Mouse (Mus musculus) forebrain, embryonic 14.5 days (tissue): ENCODE data around the gene Arfgef2. TPM values are rescaled to one million over a fixed set of nuclear protein-coding genes. Genes with fewer than 3 reads are reported as not detected.

Source experiments
- ATAC-seq: fragments of 200-750 bp; cut with Nextera tagmentation; 2 replicates; pipeline ENCODE4 v1.8.0; 2017; ENCODE audit warnings: mild to moderate bottlenecking, moderate library complexity
- DNase-seq: peaks from one replicate; pipeline ENCODE4 v3.0.0-alpha.2; 2015; ENCODE audit warnings: low spot score
- H3K27ac ChIP-seq: fragments of 300-500 bp; sonication (generic); 2 replicates; pipeline ENCODE4 v1.5.1; 2014; ENCODE audit warnings: low read depth, mild to moderate bottlenecking, control low read depth, low read length, moderate library complexity
- H3K27me3 ChIP-seq: fragments of 300-500 bp; sonication (generic); replicated peaks from 2 replicates; pipeline ENCODE4 v1.6.1; 2014; ENCODE audit warnings: low read length, control low read depth, mixed read lengths; ENCODE audit not compliant: control insufficient read depth, insufficient read depth
- H3K36me3 ChIP-seq: fragments of 300-500 bp; sonication (generic); 2 replicates; pipeline ENCODE4 v1.6.1; 2014; ENCODE audit warnings: low read length, control low read depth; ENCODE audit not compliant: control insufficient read depth, insufficient read depth
- H3K4me1 ChIP-seq: fragments of 300-500 bp; sonication (generic); 2 replicates; pipeline ENCODE4 v1.6.1; 2014; ENCODE audit warnings: antibody characterized with exemption, low read length, control low read depth; ENCODE audit not compliant: control insufficient read depth, insufficient read depth
- H3K4me2 ChIP-seq: fragments of 300-500 bp; sonication (generic); 2 replicates; pipeline ENCODE4 v1.6.1; 2014; ENCODE audit warnings: mild to moderate bottlenecking, control low read depth, low read length
- H3K4me3 ChIP-seq: fragments of 300-500 bp; sonication (generic); 2 replicates; pipeline ENCODE4 v1.5.1; 2014; ENCODE audit warnings: low read depth, low read length, control low read depth
- H3K9ac ChIP-seq: fragments of 300-500 bp; sonication (generic); 2 replicates; pipeline ENCODE4 v1.6.1; 2014; ENCODE audit warnings: mild to moderate bottlenecking, low read length, control low read depth, moderate library complexity
- H3K9me3 ChIP-seq: fragments of 300-500 bp; sonication (generic); replicated peaks from 2 replicates; pipeline ENCODE4 v1.6.1; 2016; ENCODE audit warnings: low read length, control low read depth, mixed read lengths; ENCODE audit not compliant: control insufficient read depth
- WGBS: fragments of 180-500 bp; shearing (Covaris S2); extraction: QIAGEN DNeasy Blood & Tissue Kit; methylation state at CpG from one replicate; pipeline ENCODE4 v1.1.7; 2014; 5-methylcytosine and 5-hydroxymethylcytosine counted together
- polyA plus RNA-seq: library from polyadenylated mRNA; unstranded; fragments of >200 nt; fragmentation: Nextera tagmentation; extraction: Ambion mirVana; gene quantifications from 2 replicates; pipeline ENCODE4 v1.2.1, GENCODE M21; 2014

Arfgef2 gene
- polyA plus RNA-seq, 1 experiment from 2014 or later = 2.6 TPM

DNA sequence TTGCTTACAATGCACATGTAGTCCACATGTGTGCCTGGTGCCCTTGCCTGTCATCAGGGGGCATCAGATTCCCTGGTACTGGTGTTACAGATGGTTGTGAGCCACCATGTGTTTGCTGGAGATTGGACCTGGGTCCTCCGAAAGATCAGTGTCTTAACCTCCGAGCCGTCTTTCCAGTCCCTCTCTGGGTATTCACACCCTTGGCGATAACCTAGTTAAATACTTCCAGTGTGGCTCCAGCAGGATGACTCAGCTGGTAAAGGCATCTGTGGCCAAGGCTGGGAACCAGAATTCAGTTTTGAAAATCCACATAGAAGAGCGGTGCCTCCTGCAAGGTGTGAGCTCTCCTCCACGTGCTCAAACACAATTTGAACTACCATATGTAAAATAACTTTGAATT, 128.6 kb downstream of the Arfgef2 start:
- 92% methylated on average over 6 of the region's 6 CpGs for WGBS
- Histone ChIP-seq H3K27ac (no peak overlapping the region), H3K4me1 (no peaks in the 10 kb centered on the region), H3K4me3 (no peak overlapping the region), H3K27me3 (no peaks in the 10 kb centered on the region), H3K9ac (no peak overlapping the region), H3K9me3 (no peaks in the 10 kb centered on the region), H3K36me3 (peaks cover 91% of the 10 kb centered on the region), H3K4me2 (no peak overlapping the region)
- no peak for ATAC-seq
- DNase-seq = no peak

DNA sequence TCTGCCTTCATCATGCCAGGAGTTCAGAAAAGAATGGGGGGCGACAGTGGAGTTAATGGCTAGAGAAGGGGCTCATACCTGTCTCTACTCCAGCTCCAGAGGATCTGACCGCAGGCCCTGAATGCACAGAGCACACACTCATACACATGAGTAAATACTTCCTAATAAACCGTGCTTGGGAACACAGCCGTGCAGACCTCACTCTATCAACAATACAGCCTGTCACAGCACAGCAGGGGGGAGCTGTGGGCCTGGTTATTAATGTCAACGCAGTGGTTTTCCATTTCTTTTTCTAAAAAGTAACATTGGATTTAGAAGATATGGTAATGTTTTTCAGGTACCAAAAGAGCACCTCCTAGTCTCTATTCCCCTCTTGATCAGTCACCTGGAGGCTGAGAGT, 129.0 kb downstream of the Arfgef2 start:
- Histone ChIP-seq H3K9ac (no peak overlapping the region), H3K27ac (no peak overlapping the region), H3K4me2 (no peak overlapping the region), H3K4me1 (no peaks in the 10 kb centered on the region), H3K27me3 (no peaks in the 10 kb centered on the region), H3K9me3 (no peaks in the 10 kb centered on the region), H3K4me3 (no peak overlapping the region), H3K36me3 (peaks cover 91% of the 10 kb centered on the region)
- ATAC-seq (no peak), DNase-seq (no peak)
- 58% methylated on average over 5 of the region's 5 CpGs for WGBS

- H3K4me1 ChIP-seq = no peaks in the 10 kb centered on the region
- 95% methylated on average over 7 of the region's 7 CpGs for WGBS
- H3K9ac ChIP-seq = no peak overlapping the region
- H3K27ac ChIP-seq = no peak overlapping the region
- no peak overlapping the region for H3K4me3 ChIP-seq
- no peak overlapping the region for H3K4me2 ChIP-seq
- H3K9me3 ChIP-seq = no peaks in the 10 kb centered on the region
- peaks cover 91% of the 10 kb centered on the region for H3K36me3 ChIP-seq
- H3K27me3 ChIP-seq = no peaks in the 10 kb centered on the region
- no peak for ATAC-seq
- DNase-seq = no peak
Observed at GRCm38 (mm10) chr2:166935582-166935981, 130.2 kb downstream of the Arfgef2 start.

DNA sequence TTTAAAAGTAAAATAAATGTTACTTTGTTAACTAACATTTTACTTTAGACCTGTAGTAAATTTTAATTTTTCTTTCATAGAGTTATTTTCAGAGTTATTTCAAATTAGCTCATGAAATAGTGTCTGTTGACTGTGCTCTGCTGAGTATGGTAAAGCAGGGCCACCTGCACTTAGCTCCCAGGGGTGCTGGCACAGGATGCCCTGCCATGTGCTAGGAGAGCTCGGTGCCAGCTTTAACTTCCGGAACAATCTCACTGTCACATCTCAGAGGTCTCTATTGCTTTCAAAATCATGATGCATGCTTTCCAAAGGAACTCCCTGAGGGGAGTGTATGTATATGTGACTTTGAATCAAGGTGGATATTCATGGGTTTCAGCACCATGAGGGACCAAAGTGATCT, 130.8 kb downstream of the Arfgef2 start:
- H3K4me3 ChIP-seq = no peak overlapping the region
- ATAC-seq (no peak), DNase-seq (no peak)
- no peaks in the 10 kb centered on the region for H3K27me3 ChIP-seq
- no peaks in the 10 kb centered on the region for H3K9me3 ChIP-seq
- peaks cover 91% of the 10 kb centered on the region for H3K36me3 ChIP-seq
- H3K4me2 ChIP-seq = no peak overlapping the region
- no peaks in the 10 kb centered on the region for H3K4me1 ChIP-seq
- 92% methylated on average over 2 of the region's 2 CpGs for WGBS
- H3K27ac ChIP-seq = no peak overlapping the region
- no peak overlapping the region for H3K9ac ChIP-seq

DNA sequence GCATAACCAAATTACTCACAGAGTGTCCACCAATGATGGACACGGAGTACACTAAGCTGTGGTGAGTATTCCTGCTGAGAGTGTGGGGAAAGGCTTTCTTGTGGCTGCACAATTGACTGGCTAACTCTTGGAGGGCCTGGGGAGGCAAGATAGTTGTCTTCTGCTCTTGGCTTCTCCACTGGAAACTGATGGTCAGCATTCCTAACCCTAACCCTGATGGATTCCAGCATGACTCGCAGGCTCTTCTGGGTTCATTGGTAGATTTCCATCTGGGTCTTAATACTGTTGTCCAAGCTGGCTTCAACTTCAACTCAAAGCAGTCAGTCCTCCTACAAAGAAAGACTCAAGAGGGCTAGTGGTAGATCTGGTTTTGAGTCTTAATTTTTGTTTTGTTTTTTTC, 137.8 kb downstream of the Arfgef2 start:
- 94% methylated on average over 2 of the region's 2 CpGs for WGBS
- no peak overlapping the region for H3K4me2 ChIP-seq
- no peaks in the 10 kb centered on the region for H3K9me3 ChIP-seq
- peaks cover 92% of the 10 kb centered on the region for H3K36me3 ChIP-seq
- H3K27ac ChIP-seq = no peak overlapping the region
- DNase-seq (no peak), ATAC-seq (no peak)
- H3K4me3 ChIP-seq = no peak overlapping the region
- no peak overlapping the region for H3K9ac ChIP-seq
- H3K27me3 ChIP-seq = no peaks in the 10 kb centered on the region
- no peaks in the 10 kb centered on the region for H3K4me1 ChIP-seq

DNA sequence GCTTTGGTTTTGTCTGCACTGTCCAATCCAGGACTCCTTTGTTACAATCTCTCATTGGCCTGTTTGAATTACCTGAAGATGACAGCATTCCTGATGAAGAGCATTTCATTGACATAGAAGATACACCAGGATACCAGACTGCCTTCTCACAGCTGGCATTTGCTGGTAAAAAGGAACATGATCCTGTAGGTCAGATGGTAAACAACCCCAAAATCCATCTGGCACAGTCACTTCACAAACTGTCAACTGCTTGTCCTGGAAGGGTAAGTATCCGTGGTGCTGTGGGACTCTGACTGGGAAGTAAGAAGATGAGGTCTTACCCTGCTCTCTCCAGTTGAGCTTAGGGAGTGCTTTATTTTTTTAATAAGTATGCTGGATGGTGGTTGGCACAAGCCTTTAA, 139.0 kb downstream of the Arfgef2 start:
- Histone ChIP-seq H3K9me3 (no peaks in the 10 kb centered on the region), H3K36me3 (peaks cover 92% of the 10 kb centered on the region), H3K4me3 (no peak overlapping the region), H3K4me2 (no peak overlapping the region), H3K27ac (no peak overlapping the region), H3K4me1 (no peaks in the 10 kb centered on the region), H3K9ac (no peak overlapping the region), H3K27me3 (no peaks in the 10 kb centered on the region)
- no peak for DNase-seq
- ATAC-seq = no peak
- WGBS = 81% methylated on average over 1 of the region's 1 CpGs

DNA sequence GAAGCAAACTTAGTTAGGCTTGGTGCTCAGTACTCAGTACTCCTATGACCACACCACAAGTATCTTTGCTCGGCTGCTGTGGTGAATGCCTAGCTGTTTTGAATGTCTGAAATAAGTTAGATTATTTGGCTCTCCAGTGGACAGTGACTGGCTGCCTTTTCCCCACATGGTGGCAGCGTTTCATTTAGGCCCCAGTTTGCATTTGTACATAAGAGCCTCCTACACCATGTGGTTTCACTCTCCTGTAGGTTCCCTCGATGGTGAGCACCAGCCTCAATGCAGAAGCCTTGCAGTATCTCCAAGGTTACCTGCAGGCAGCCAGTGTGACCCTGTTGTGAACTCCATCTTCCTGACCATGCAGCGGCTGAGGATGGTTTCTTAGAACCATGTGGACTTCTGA, 140.1 kb downstream of the Arfgef2 start:
- no peak for ATAC-seq
- no peaks in the 10 kb centered on the region for H3K4me1 ChIP-seq
- WGBS = 61% methylated on average over 4 of the region's 4 CpGs

More for the DNA sequence above, 140.1 kb downstream of the Arfgef2 start:
- no peak overlapping the region for H3K27ac ChIP-seq
- H3K4me2 ChIP-seq = no peak overlapping the region
- peaks cover 94% of the 10 kb centered on the region for H3K36me3 ChIP-seq
- H3K9ac ChIP-seq = no peak overlapping the region
- DNase-seq = peak; percentile 37
- no peaks in the 10 kb centered on the region for H3K9me3 ChIP-seq
- no peaks in the 10 kb centered on the region for H3K27me3 ChIP-seq
- H3K4me3 ChIP-seq = no peak overlapping the region

Other genes starting within 250 kb of the Arfgef2 start
- 28.4 and 34.4 TPM in 2 replicates for gene Prex1, start 91.8 kb upstream of the Arfgef2 start, polyA plus RNA-seq
- gene Trp53rkb, start 13.1 kb upstream of the Arfgef2 start, polyA plus RNA-seq = 9.1 and 9.4 TPM in 2 replicates
- 137 and 138 TPM in 2 replicates for gene Cse1l, start 100.5 kb downstream of the Arfgef2 start, polyA plus RNA-seq
- 81.7 and 102 TPM in 2 replicates for gene Stau1, start 190.7 kb downstream of the Arfgef2 start, polyA plus RNA-seq
- 23.2 and 27.8 TPM in 2 replicates for gene Ddx27, start 209.6 kb downstream of the Arfgef2 start, polyA plus RNA-seq